Mouse (Mus musculus): ENCODE data around the gene Sucla2. TPM values are rescaled to one million over a fixed set of nuclear protein-coding genes. Genes with fewer than 3 reads are reported as not detected.
A peak's percentile ranks its signal among the peaks of the same experiment; 100 is the strongest.
"Not testable (repeated sequence)": the region's sequence is repeated elsewhere in the genome, so short reads cannot be mapped to it uniquely, and the experiment has no call there.

Sucla2 gene
- polyA plus RNA-seq, 1 experiment from 2014 or later = 200 TPM

DNA sequence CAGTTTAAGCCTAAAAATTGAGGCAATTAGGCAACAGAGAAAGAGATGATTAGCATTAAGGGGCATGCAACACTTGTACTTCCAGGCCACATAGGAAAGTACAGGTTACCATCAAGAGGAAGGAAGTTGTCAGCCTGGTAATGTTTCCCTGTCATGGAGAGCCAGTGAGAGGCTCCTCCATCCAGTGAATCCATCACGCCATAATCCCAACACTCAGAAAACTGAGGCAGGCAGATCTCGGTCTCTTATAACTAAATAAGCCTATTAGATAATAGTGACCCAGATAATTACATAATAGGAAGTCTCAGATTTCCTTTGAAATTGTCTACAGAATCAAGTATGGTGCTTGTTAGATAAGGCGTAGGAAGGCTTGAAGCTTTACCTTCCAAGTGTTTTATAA lies 983 bp upstream of the Sucla2 start:
- no peak overlapping the region for H3K4me2 ChIP-seq
- WGBS = 64% methylated on average over 3 of the region's 3 CpGs
- no peaks in the 10 kb centered on the region for H3K4me1 ChIP-seq (replicated peaks)
- no peaks in the 10 kb centered on the region for H3K9me3 ChIP-seq (replicated peaks)
- H3K36me3 ChIP-seq = no peaks in the 10 kb centered on the region
- no peak overlapping the region for H3K9ac ChIP-seq
- no peak overlapping the region for H3K4me3 ChIP-seq
- no peak overlapping the region for H3K27ac ChIP-seq (ENCODE audit: poor library complexity, severe bottlenecking)
- H3K27me3 ChIP-seq (replicated peaks) = 0 out of 2 replicates have a peak, but pooled peaks cover 4% of the 10 kb centered on the region
- no peak for ATAC-seq (ENCODE audit: insufficient number of reproducible peaks, low FRiP score)

DNA sequence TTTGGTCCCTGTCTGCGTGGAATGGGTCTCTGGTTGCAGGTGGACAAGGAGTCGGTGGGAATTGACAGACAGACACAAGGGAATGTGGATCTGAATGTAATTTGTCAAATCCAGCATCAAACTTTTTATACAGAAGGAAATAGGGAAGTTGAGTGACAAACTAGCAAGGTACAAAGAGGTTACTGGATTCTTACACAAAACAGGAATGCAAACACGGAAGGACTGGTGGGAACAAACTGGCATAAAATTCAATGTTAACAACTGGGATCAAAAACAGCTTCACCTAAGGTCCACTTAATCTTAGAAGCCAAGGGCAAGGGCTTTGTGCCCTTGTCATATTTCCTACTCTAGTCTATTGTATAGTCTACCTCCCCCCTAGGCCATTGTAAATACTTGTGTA lies 3.5 kb downstream of the Sucla2 start:
- H3K27me3 ChIP-seq (replicated peaks) = peaks cover 16% of the 10 kb centered on the region; the same call in 1 of the 2 replicates
- H3K4me3 ChIP-seq; H3K9me3 ChIP-seq (replicated peaks); H3K4me2 ChIP-seq; ATAC-seq (ENCODE audit: insufficient number of reproducible peaks, low FRiP score); H3K36me3 ChIP-seq; H3K27ac ChIP-seq (ENCODE audit: poor library complexity, severe bottlenecking); H3K4me1 ChIP-seq (replicated peaks); H3K9ac ChIP-seq: not testable (repeated sequence)
- 82% methylated on average over 3 of the region's 3 CpGs for WGBS

DNA sequence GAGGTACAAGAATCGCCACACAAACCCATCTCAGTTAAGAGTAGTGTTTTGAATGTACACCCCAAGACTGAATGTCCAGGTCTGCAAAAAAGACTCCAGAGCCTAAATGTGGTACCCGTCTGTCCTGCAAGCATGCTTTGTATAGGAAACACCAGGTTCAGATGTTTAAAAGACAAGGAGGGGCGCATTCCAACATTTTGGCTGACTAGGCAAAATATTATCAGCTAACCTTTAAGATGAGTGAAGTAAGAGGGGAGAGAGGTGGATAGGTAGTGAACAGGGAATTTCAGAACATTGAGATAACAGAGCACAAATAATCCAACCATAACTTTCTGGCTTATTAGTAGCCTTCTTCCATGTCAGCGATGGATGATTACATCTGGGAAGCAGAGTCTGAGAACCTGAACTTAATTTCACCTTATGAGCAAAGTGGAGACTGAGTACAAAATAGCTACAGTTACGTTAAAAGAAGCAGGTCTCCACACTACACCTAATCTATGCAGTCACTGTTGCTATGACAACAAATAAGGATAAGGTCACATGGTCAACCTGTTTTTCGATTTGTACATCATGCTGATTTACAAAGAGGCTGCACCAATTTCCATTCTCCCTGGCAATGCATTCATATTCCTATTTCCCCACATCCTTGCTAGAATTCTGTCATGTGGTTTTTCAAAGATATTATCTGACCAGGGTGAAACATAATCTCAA lies 8.8 kb downstream of the Sucla2 start:
- H3K4me3 ChIP-seq = no peak overlapping the region
- no peak overlapping the region for H3K4me2 ChIP-seq
- H3K27ac ChIP-seq (ENCODE audit: poor library complexity, severe bottlenecking) = no peak overlapping the region
- H3K9me3 ChIP-seq (replicated peaks) = 0 out of 2 replicates have a peak, but pooled peaks cover 2% of the 10 kb centered on the region
- H3K36me3 ChIP-seq = no peaks in the 10 kb centered on the region
- ATAC-seq (ENCODE audit: insufficient number of reproducible peaks, low FRiP score) = no peak
- WGBS = 67% methylated on average over 6 of the region's 6 CpGs
- no peak overlapping the region for H3K9ac ChIP-seq
- H3K4me1 ChIP-seq (replicated peaks) = no peaks in the 10 kb centered on the region
- H3K27me3 ChIP-seq (replicated peaks) = peaks cover 16% of the 10 kb centered on the region

DNA sequence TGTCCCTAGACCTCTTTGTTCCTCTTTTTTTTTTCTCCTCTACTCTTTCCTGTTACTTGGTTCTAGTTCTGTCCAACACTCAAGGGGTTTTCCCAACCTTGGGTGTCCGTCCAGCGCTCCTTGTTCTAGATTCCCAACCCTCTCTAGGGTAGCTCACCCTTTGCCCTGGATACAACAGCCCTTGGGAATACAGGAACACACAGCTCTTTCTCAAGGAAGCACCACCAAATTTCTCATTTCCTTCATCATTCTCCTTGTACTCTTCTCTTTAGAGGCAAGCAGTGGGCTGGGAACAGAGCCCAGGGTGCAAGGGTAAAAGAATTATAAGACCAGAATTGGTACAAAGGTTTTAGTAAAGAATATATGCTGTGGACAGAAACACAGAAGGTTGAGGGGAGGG lies 10.5 kb downstream of the Sucla2 start:
- H3K4me3 ChIP-seq = no peak overlapping the region
- no peak overlapping the region for H3K27ac ChIP-seq (ENCODE audit: poor library complexity, severe bottlenecking)
- 69% methylated on average over 2 of the region's 2 CpGs for WGBS
- H3K36me3 ChIP-seq = no peaks in the 10 kb centered on the region
- H3K4me2 ChIP-seq = no peak overlapping the region
- H3K9me3 ChIP-seq (replicated peaks) = 0 out of 2 replicates have a peak, but pooled peaks cover 2% of the 10 kb centered on the region
- no peak for ATAC-seq (ENCODE audit: insufficient number of reproducible peaks, low FRiP score)
- H3K9ac ChIP-seq = no peak overlapping the region
- peaks cover 7% of the 10 kb centered on the region for H3K27me3 ChIP-seq (replicated peaks)
- no peaks in the 10 kb centered on the region for H3K4me1 ChIP-seq (replicated peaks)

DNA sequence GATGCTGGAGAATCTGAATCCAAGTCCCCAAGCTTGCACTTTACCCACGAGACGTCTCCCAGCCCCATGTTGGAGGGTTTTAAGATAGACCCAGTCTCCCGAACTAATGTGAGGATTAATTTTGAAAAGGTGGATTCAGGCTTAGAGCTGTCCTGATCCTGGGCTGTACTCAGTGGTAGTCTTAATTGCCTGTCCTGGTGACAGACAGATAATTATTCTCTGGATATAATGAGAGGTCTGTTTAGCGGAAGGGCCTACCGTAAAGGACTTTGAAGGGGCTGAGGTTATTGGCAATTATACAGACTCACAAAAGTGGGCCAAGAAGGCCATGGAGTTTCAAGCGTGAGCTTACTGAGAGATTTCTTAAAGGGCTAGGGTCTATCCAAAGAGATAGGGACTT lies 18.7 kb downstream of the Sucla2 start:
- Histone ChIP-seq H3K9ac (no peak overlapping the region), H3K27me3 (replicated peaks) (0 out of 2 replicates have a peak, but pooled peaks cover 6% of the 10 kb centered on the region), H3K9me3 (replicated peaks) (no peaks in the 10 kb centered on the region), H3K4me2 (no peak overlapping the region), H3K4me3 (no peak overlapping the region), H3K27ac (ENCODE audit: poor library complexity, severe bottlenecking) (no peak overlapping the region), H3K4me1 (replicated peaks) (no peaks in the 10 kb centered on the region), H3K36me3 (no peaks in the 10 kb centered on the region)
- WGBS = 73% methylated on average over 6 of the region's 6 CpGs
- ATAC-seq (ENCODE audit: insufficient number of reproducible peaks, low FRiP score) = no peak

DNA sequence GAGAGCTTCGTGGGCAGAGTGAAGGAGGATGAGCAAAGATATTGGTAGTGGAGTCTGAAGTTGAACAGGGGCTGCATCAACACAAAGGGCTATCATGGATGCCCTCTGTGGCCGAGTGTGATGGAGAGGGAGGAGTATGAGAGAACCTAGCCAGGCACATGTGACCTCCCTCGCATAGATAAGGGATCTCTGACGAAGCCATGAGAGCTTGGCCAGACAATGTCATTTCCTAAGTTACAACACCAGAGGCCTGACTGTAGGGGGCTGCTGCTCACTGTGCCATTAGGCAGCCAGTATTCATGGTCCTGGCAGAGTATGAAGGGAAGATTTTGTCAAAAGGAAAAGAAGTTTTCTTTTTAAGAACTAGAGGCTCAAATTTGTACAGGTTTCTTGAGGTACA lies 21.9 kb downstream of the Sucla2 start:
- no peaks in the 10 kb centered on the region for H3K36me3 ChIP-seq
- H3K4me1 ChIP-seq (replicated peaks) = no peaks in the 10 kb centered on the region
- 0 out of 2 replicates have a peak, but pooled peaks cover 6% of the 10 kb centered on the region for H3K27me3 ChIP-seq (replicated peaks)
- no peaks in the 10 kb centered on the region for H3K9me3 ChIP-seq (replicated peaks)
- H3K9ac ChIP-seq = no peak overlapping the region
- no peak overlapping the region for H3K4me2 ChIP-seq
- no peak overlapping the region for H3K4me3 ChIP-seq
- 32% methylated on average over 4 of the region's 4 CpGs for WGBS
- ATAC-seq (ENCODE audit: insufficient number of reproducible peaks, low FRiP score) = no peak
- H3K27ac ChIP-seq (ENCODE audit: poor library complexity, severe bottlenecking) = no peak overlapping the region

DNA sequence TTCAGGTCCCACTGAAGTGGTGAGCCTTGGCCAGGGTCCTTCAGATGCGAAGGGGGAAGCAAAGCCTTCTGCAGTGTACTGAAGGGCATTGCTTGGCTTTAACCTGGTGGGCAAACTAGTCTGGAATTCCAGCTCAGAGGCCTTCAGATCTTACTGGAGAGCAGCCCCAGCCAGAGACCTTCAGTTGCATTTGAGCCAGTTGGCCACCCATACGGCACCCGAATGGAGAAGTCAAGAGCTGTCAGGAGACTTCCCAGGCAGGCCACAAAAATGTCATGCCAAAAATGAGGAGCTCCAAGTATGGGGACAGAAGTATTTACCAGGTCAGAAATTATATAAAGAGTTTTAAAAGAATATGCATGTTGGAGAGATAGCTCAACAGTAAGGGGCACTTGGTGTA lies 22.9 kb downstream of the Sucla2 start, which contains the start of gene Nudt15:
TSS of gene Nudt15 (minus strand) at position 192 of the 400 bp plus-strand sequence.
- H3K9ac ChIP-seq = no peak within 1 kb of the TSS
- no peaks in the 10 kb centered on the region for H3K4me1 ChIP-seq (replicated peaks)
- no peak within 1 kb of the TSS for H3K4me3 ChIP-seq
- H3K27ac ChIP-seq (ENCODE audit: poor library complexity, severe bottlenecking) = no peak within 1 kb of the TSS
- H3K9me3 ChIP-seq (replicated peaks) = no peaks in the 10 kb centered on the region
- no peaks in the 10 kb centered on the region for H3K36me3 ChIP-seq
- no peak for ATAC-seq (ENCODE audit: insufficient number of reproducible peaks, low FRiP score)
- H3K27me3 ChIP-seq (replicated peaks) = 0 out of 2 replicates have a peak, but pooled peaks cover 6% of the 10 kb centered on the region
- WGBS = 89% methylated on average over 3 of the region's 3 CpGs
- no peak within 1 kb of the TSS for H3K4me2 ChIP-seq

DNA sequence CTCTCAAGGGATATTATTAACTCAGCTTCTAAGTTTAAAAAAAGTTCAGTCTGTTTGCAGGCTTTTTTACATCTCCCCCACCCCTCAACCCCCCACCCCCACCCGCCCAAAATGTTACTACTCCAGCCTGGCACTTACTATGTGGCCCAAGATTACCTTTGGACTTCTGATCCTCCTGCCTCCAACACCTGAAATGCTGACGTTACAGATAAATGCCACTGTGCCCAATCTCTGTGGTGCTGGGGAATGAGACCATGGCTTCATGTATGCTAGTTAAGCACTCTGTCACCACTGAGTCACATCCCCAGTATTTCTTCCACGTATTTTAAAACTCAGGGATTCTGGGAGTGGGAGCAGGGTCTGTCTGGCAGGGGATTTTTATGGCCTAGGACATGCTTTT lies 25.2 kb downstream of the Sucla2 start:
- Histone ChIP-seq H3K4me1 (replicated peaks) (peaks cover 10% of the 10 kb centered on the region), H3K27ac (ENCODE audit: poor library complexity, severe bottlenecking) (no peak overlapping the region), H3K9me3 (replicated peaks) (no peaks in the 10 kb centered on the region), H3K9ac (no peak overlapping the region), H3K36me3 (peaks cover under 1% of the 10 kb centered on the region; the same call in 1 of the 2 replicates), H3K4me2 (no peak overlapping the region), H3K4me3 (no peak overlapping the region), H3K27me3 (replicated peaks) (0 out of 2 replicates have a peak, but pooled peaks cover 3% of the 10 kb centered on the region)
- 51% methylated on average over 3 of the region's 3 CpGs for WGBS
- ATAC-seq (ENCODE audit: insufficient number of reproducible peaks, low FRiP score) = no peak

DNA sequence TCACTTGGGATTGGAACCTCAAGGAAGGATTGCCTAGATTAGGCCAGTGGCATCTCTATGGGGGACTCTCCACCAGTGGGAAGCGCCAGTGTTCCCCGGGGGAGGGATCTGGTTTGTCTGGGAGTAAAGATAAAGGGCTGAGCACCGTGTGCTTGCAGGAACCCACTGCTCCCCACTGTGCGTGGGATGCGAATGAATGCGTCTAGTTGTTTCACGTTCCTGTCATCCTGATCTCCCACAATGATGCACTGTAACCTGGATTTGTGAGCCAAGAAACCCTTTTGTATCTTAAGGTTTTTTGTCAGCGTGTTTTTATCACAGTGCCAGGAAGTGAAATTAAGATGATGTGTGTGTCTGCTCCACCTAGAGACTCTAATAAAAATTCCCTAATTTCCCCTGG lies 25.6 kb downstream of the Sucla2 start:
- 44% methylated on average over 8 of the region's 8 CpGs for WGBS
- H3K4me2 ChIP-seq = no peak overlapping the region
- no peak overlapping the region for H3K9ac ChIP-seq
- H3K36me3 ChIP-seq = peaks cover 5% of the 10 kb centered on the region; the same call in 1 of the 2 replicates
- peaks cover 10% of the 10 kb centered on the region for H3K4me1 ChIP-seq (replicated peaks)
- ATAC-seq (ENCODE audit: insufficient number of reproducible peaks, low FRiP score) = no peak
- H3K27me3 ChIP-seq (replicated peaks) = no peaks in the 10 kb centered on the region
- H3K27ac ChIP-seq (ENCODE audit: poor library complexity, severe bottlenecking) = no peak overlapping the region
- no peaks in the 10 kb centered on the region for H3K9me3 ChIP-seq (replicated peaks)
- H3K4me3 ChIP-seq = no peak overlapping the region

DNA sequence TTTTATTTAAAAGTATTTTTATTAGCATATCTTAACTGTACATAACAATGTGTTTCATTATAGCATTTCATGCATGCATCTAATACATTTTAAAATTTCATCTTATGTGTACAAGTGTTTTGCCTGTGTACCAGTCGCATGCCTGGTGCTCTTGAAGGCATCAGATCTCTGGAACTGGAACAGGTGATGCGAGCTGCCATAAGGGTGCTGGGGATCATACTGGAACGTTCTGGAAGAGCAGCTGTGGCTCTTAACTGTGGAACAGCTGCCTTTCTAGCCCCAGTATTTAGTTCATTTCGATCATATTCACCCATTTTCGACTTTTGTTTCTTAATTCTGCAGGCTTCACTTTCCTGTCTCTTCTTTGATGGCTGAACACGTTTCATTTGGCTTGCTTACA lies 26.0 kb downstream of the Sucla2 start:
- Histone ChIP-seq H3K36me3 (peaks cover 8% of the 10 kb centered on the region), H3K9me3 (replicated peaks) (no peaks in the 10 kb centered on the region), H3K9ac (no peak overlapping the region), H3K4me3 (no peak overlapping the region), H3K27ac (ENCODE audit: poor library complexity, severe bottlenecking) (no peak overlapping the region), H3K4me2 (no peak overlapping the region), H3K4me1 (replicated peaks) (peaks cover 10% of the 10 kb centered on the region), H3K27me3 (replicated peaks) (no peaks in the 10 kb centered on the region)
- 81% methylated on average over 6 of the region's 6 CpGs for WGBS
- ATAC-seq (ENCODE audit: insufficient number of reproducible peaks, low FRiP score) = no peak

DNA sequence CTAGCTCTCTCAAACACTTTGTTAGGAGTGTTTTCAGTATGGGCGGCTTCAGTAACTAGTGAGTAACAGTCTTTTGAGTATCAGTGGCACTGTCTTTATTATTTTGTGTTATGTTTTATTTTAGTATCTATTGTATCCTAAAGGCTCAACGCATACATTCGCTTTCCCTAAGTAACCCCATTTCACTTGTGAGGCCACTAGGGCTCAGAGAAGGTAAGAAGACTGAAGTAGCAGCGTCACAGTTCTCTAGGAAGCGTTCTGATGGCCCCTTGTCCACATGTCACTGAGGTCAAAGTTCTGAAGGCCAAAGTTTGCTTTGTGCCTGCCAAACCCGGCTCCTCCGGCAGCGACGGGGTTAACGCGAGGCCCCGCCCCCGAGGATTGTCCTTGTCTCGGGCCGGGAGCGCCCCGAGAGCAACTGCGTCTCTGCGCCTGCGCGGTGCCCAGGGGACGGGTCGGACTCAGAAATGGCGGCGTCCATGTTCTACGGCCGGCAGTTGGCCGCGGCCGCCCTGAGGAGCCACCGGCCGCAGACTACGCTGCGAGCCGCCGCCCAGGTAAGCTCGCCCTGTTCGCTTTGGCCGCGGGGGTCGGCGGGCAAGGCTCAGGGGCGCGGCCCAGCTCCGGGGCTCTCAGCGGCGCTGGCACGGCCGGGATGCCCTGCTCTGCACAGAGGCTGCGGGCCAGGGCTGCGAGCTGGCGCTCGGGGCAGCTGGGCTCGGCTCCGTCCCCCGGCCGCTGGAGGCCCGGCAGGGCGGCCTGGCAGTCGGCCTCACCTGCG lies 27.4 kb downstream of the Sucla2 start:
- Histone ChIP-seq H3K36me3 (peaks cover 16% of the 10 kb centered on the region), H3K9me3 (replicated peaks) (no peaks in the 10 kb centered on the region), H3K4me1 (replicated peaks) (peaks cover 10% of the 10 kb centered on the region), H3K4me3 (peak overlapping the region; percentile 89), H3K27ac (ENCODE audit: poor library complexity, severe bottlenecking) (peak overlapping the region; percentile 76), H3K9ac (peak overlapping the region; percentile 92), H3K27me3 (replicated peaks) (no peaks in the 10 kb centered on the region), H3K4me2 (peak overlapping the region; percentile 85)
- ATAC-seq (ENCODE audit: insufficient number of reproducible peaks, low FRiP score) = peak; percentile 95
- 4% methylated on average over 60 of the region's 61 CpGs for WGBS

Data from heart, embryonic 12.5 days (tissue).